Mouse (Mus musculus) cerebellum, adult 2 months (tissue): ENCODE measurements around the gene Adgrd1. TPM values are rescaled to one million over a fixed set of nuclear protein-coding genes. Genes with fewer than 3 reads are reported as not detected.

Source experiments
- DNase-seq, 2 experiments: peaks; one replicate each; pipeline ENCODE4 v3.0.0; 2021
- H3K27ac ChIP-seq: fragments of 200-500 bp; 2 replicates; pipeline ENCODE4 v1.5.1; 2012; ENCODE audit warnings: low read length, control low read depth, inconsistent platforms; ENCODE audit not compliant: insufficient read depth
- H3K27me3 ChIP-seq: fragments of 200-500 bp; 2 replicates; pipeline ENCODE4 v1.6.1; 2012; ENCODE audit warnings: inconsistent platforms, mild to moderate bottlenecking, low read length, moderate library complexity; ENCODE audit not compliant: control insufficient read depth, insufficient read depth
- H3K4me1 ChIP-seq: fragments of 200-500 bp; 2 replicates; pipeline ENCODE4 v1.6.1; 2011; ENCODE audit warnings: low read length; ENCODE audit not compliant: control insufficient read depth, insufficient read depth
- H3K4me3 ChIP-seq: fragments of 200-500 bp; replicated peaks from 2 replicates; pipeline ENCODE3; 2011; ENCODE audit warnings: mild to moderate bottlenecking, low read depth, low read length, control low read depth; ENCODE audit not compliant: insufficient read depth
- CTCF ChIP-seq: fragments of 200-500 bp; IDR thresholded peaks from 2 replicates; pipeline ENCODE4 v1.5.1; 2011; ENCODE audit warnings: low read depth, mild to moderate bottlenecking, control low read depth, low read length, moderate library complexity, borderline replicate concordance; ENCODE audit not compliant: insufficient read depth
- POLR2A ChIP-seq: fragments of 200-500 bp; IDR thresholded peaks from 2 replicates; pipeline ENCODE4 v1.6.1; 2011; ENCODE audit warnings: low read length, control low read depth, borderline replicate concordance; ENCODE audit not compliant: insufficient read depth
- WGBS: fragments of 180-500 bp; shearing (Covaris S2); methylation state at CpG from one replicate; pipeline ENCODE4 v1.1.7; 2018; 5-methylcytosine and 5-hydroxymethylcytosine counted together
- polyA plus RNA-seq: library from polyadenylated mRNA; depleted of rRNA; stranded (reverse); fragments of >200 nt; gene quantifications from 2 replicates; pipeline ENCODE4 v1.2.3, GENCODE M21; 2012; rRNA removed

The Adgrd1 gene
- polyA plus RNA-seq, result 0.27 and 0.34 TPM in 2 replicates

DNA sequence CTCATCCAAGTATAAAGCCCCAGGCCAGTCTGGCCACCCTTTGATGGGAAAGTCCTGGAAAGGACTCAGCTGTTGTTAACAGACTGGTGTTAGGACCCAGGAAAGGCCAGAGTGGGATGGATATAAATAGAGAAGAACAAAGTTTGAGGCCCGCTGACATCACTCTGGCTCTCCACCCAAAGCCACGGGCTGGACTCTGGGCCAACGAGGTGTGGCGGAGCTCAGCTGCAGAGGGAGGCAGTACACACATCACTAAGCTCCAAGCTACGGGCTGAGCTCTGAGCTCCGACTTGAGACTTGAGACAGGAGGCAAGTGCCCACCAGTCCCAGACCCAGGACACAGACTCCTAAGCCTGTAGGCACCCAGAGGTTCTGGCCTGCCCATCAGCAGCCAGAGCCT is at the start of gene Adgrd1:
Gene Adgrd1, plus strand, starts transcription at position 240 of the 400 bp plus-strand sequence.
- no peak for TF ChIP-seq POLR2A
- no peak for TF ChIP-seq CTCF
- no peak for DNase-seq
- no peaks in the 10 kb centered on the region for H3K4me1 ChIP-seq

DNA sequence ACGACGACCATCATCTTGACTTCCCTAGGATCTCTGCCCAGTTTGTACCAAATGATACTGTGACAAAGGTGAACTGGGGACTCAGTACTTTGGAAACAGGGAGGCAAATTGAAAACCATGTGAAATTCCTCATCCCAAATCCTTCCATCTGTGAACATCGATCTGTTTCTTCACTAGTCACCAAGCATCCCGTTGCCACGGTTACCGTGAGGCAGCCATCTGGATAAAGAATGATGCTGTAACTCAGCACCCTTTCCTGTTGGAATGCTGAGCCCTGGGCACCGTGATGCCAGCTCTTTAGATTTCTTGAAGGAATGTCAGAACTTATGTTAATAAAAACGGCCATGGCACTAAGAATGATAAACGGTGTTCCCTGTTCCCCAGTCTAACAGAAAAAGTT is 47.2 kb upstream of the Adgrd1 start:
- 29% methylated on average over 9 of the region's 9 CpGs for WGBS
- DNase-seq, result no peak
- no peaks in the 10 kb centered on the region; the same call in 1 of the 2 replicates for H3K27me3 ChIP-seq
- H3K4me1 ChIP-seq, result no peaks in the 10 kb centered on the region
- TF ChIP-seq CTCF (no peak), POLR2A (no peak)
- H3K27ac ChIP-seq, result no peak overlapping the region
- H3K4me3 ChIP-seq, result no peak overlapping the region

More for the DNA sequence above, at the start of gene Adgrd1:
- Histone ChIP-seq H3K27ac (no peak within 1 kb of the TSS), H3K4me3 (no peak within 1 kb of the TSS), H3K27me3 (no peaks in the 10 kb centered on the region; the same call in 1 of the 2 replicates)
- WGBS, result 24% methylated on average over 6 of the region's 6 CpGs

DNA sequence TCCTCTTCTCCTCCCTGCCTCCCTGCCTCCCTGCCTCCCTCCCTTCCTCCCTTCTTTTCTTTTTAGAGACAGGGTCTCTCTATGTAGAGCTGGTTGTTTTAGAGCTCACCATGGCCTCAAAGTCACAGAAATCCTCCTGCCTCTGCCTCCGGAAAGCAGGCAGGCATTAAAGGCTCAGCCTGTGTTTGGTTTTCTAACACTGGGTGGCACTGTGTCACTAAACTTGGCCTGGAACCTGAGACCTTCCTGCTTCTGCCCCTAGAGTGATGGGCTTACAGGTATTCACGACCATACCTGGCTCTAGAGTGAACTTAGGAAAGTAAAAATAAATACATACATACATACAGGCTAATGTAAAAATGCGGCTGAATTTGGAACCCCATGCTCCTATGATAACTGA is 44.6 kb upstream of the Adgrd1 start:
- Histone ChIP-seq H3K4me3 (no peak overlapping the region), H3K4me1 (no peaks in the 10 kb centered on the region), H3K27ac (no peak overlapping the region), H3K27me3 (no peaks in the 10 kb centered on the region; the same call in 1 of the 2 replicates)
- TF ChIP-seq CTCF (no peak), POLR2A (no peak)
- DNase-seq, result no peak
- 89% methylated on average over 3 of the region's 3 CpGs for WGBS

DNA sequence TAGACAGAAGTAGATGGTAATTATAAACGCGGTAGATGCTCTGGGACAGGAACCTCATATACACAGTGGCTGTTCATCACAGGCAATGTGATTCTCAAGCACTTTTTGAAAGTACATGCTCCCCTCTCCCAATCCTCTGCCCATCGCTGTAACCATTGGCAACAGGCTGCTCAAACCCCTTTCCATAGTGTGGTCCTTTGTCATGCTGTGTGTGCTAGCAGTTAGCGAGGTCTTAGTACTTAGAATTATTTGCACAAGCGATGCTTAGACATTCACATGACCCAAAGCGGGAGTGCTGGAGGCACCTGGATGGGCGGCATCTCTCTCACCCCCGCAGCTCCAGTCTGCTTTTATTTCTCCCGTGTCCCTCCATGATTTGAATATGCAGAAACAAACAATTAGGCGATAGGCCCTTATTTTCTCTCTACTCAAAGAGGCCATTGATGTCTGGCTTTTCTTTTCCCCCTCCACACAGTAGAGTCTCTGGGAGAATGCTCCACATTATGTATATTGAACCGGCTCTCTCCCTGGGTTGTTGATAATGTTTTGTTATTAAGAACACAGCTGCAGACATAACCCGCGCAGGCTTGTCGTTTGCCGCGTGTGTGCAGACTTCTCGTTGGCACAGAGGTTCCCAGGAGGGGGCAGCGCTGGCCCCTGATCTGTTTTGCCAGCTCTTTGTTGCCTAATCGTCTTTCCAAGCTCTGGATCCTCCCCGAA is 43.8 kb upstream of the Adgrd1 start:
- no peak for DNase-seq
- 11% methylated on average over 20 of the region's 20 CpGs for WGBS
- no peak for TF ChIP-seq POLR2A
- no peak for TF ChIP-seq CTCF
- Histone ChIP-seq H3K27me3 (no peaks in the 10 kb centered on the region; the same call in 1 of the 2 replicates), H3K27ac (no peak overlapping the region), H3K4me1 (no peaks in the 10 kb centered on the region), H3K4me3 (no peak overlapping the region)

DNA sequence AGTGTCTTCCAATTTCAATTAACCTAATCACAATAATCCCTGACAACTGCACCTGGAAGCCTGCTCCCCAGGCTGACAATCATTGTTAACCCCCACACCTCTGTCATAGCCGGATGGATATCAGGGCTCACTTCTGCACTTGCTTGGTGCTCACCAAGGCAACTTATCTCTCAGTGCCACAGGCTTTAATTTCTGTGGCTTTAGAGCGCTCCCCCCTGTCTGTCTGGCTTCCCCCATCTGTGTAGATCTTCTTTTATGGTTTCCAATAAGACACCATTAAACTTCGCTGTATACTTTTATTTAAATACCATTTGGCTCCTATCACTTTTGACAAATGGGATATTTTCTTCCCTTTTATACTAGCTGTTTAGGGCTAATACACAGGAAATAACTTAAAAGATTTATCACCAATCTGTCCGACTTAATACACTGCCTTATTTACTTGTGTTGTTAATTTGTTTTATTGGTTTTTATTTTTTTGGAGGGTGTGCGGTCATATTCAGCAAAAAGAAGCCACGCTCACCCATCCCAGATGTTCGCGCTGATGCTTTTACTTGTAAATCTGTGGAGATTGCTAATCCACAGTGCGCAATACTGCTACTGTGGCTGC is 41.8 kb upstream of the Adgrd1 start:
- Histone ChIP-seq H3K27me3 (no peaks in the 10 kb centered on the region; the same call in 1 of the 2 replicates), H3K4me1 (no peaks in the 10 kb centered on the region), H3K27ac (no peak overlapping the region), H3K4me3 (no peak overlapping the region)
- WGBS, result 93% methylated on average over 9 of the region's 9 CpGs
- TF ChIP-seq POLR2A, result no peak
- no peak for TF ChIP-seq CTCF
- DNase-seq, result no peak

DNA sequence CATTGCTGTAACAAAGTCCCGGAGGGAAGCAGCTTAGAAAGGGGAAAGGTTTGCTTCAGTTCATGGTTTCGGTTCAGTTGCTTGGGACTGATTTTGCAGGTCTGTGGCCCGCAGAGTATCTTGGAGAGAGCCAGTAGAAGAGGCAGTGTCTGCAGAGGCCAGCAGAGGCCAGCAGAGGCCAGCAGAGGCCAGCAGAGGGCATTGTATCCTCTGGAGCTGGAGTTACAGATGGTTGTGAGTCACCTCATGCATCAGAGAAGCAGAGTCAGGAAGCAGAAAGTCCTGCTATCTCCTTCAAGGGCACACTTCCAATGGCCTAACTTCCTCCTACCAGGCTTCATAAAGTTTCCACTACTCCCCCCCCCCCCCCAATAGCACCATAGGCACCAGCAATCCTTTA is 37.4 kb upstream of the Adgrd1 start:
- H3K27ac ChIP-seq, result no peak overlapping the region
- no peaks in the 10 kb centered on the region; the same call in 1 of the 2 replicates for H3K27me3 ChIP-seq
- H3K4me1 ChIP-seq, result no peaks in the 10 kb centered on the region
- no peak overlapping the region for H3K4me3 ChIP-seq
- 90% methylated on average over 3 of the region's 3 CpGs for WGBS
- no peak for DNase-seq
- TF ChIP-seq CTCF, result no peak
- no peak for TF ChIP-seq POLR2A

DNA sequence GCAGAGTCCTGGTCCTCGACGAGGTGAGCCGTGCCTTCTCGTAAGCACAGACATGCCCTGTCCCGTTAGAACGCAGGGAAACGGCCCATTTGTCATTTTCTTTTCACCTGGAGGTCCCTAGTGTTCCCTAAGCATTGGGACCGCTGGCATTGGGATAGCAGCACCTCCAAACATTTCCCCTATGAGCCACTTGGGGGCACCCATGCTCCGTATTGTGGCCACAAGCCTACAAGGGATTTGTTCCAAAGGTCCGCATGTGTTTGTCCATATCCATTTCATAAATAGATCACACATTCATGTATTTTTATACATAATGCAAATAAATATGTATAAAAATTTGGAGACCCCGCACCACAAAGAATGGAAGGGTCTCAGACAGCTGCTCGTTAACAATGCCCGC is 35.0 kb upstream of the Adgrd1 start:
- DNase-seq, result peak; percentile 57 to 64
- Histone ChIP-seq H3K27me3 (peaks cover 1% of the 10 kb centered on the region; the same call in 1 of the 2 replicates), H3K27ac (no peak overlapping the region), H3K4me1 (no peaks in the 10 kb centered on the region), H3K4me3 (no peak overlapping the region)
- TF ChIP-seq CTCF, result peak; percentile 71
- no peak for TF ChIP-seq POLR2A
- WGBS, result 20% methylated on average over 13 of the region's 13 CpGs
